Mouse (Mus musculus) G1E (cell line): Measurements from ENCODE around the gene Ch25h.

Experiments
- CTCF ChIP-seq: IDR thresholded peaks from 2 replicates; pipeline ENCODE4 v1.5.1; 2012; ENCODE audit warnings: low read depth, low read length, inconsistent platforms, mixed read lengths
- GATA1 ChIP-seq: IDR thresholded peaks from 2 replicates; pipeline ENCODE4 v1.6.1; 2012; ENCODE audit warnings: borderline replicate concordance, low read length, inconsistent platforms, mixed read lengths
- GATA2 ChIP-seq: IDR thresholded peaks from 2 replicates; pipeline ENCODE4 v1.6.1; 2012; ENCODE audit warnings: low read depth, low read length, inconsistent platforms, borderline replicate concordance
- POLR2AphosphoS5 ChIP-seq: IDR thresholded peaks from 2 replicates; pipeline ENCODE4 v1.6.1; 2012; ENCODE audit warnings: low read depth, low read length, inconsistent platforms; ENCODE audit not compliant: insufficient replicate concordance
- TAL1 ChIP-seq: conservative IDR thresholded peaks from 2 replicates; pipeline ENCODE4 v1.6.1; 2012; ENCODE audit warnings: low read depth, low read length, inconsistent platforms, mixed read lengths

- TF ChIP-seq CTCF (no peak), GATA1 (no peak), POLR2AphosphoS5 (no peak), GATA2 (no peak), TAL1 (no peak)
Measured at GRCm38 (mm10) chr19:34519646-34520045, 44.7 kb upstream of the Ch25h start.
